Mouse (Mus musculus) fibroblast of lung, adult 2 months (primary cell): Measurements from ENCODE around the gene Zdhhc12.
A peak's percentile ranks its signal among the peaks of the same experiment; 100 is the strongest.
"Not testable (repeated sequence)": the region's sequence is repeated elsewhere in the genome, so short reads cannot be mapped to it uniquely, and the experiment has no call there.

Source experiments
- DNase-seq: peaks from one replicate; pipeline ENCODE4 v3.0.0-alpha.2; 2011; ENCODE audit warnings: low read depth

The Zdhhc12 gene

GRCm38 (mm10) chr2:30093471-30094207, at the start of gene Zdhhc12:
TSS of gene Zdhhc12 (minus strand) at chr2:30093648.
- peak; percentile 87 for DNase-seq

GRCm38 (mm10) chr2:30140021-30140420, 46.6 kb upstream of the Zdhhc12 start:
- DNase-seq: not testable (repeated sequence)

GRCm38 (mm10) chr2:30136458-30136857, 43.0 kb upstream of the Zdhhc12 start:
- DNase-seq: no peak

GRCm38 (mm10) chr2:30134928-30135620, 41.6 kb upstream of the Zdhhc12 start:
- no peak for DNase-seq

DNA sequence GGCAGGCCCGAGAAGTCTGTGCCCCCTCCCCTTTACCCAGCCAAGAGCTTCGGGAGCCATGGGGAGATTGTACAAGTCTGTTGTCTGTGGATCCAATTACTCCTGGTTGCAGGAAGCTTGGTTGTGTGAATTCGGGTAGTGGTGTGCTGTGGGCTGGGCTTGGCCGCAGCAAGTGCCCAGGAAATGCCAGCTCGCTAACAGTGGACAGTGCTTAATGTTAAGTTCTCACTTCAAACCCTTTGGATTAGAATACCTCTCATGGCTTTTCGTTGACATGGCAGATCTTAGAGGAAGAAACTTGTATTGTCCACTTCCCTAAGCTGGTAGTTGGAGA, 40.9 kb upstream of the Zdhhc12 start:
- DNase-seq: no peak

- peak; percentile 83 for DNase-seq
Observed at GRCm38 (mm10) chr2:30133613-30134377, 40.3 kb upstream of the Zdhhc12 start, which contains the start of gene Tbc1d13. TSS of gene Tbc1d13 (plus strand) at chr2:30133746.

DNA sequence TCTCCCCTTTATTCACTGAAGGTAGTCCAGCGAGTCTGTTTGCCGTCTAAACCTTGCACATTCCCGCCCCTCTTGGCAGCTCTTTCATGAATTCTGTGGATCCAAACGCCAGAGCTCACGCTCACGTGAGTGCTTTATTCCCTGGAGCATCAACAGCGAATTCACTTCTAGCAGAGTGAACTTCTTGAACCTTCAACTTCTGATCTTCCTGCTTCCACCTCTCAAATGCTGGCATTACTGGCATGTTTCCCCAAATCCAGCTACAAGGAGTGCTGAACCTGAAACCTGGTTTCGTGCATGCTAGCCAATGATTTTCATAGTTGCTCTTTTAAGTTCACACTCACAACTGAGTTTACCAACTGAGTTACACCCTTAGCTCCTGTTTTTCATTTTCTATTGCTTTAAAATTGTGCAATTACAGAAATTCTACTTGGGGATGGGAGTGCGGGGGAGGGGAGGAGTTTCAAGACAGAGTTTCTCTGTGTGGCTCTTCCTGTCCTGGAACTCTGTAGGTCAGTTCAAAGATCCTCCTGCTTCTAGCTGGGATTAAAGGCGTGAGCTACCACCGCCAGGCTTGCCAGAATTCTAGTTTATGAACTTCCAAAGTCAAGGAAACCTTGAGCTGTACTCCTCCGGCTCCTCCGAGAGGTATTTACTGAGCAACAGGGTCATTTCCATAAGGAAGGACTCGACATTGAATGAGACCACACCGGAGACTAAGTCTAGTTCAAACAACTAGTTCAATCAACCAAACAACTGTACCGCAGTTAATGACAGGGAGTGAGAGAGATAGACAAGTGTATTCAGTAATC, 39.6 kb upstream of the Zdhhc12 start:
- DNase-seq: peak; percentile 61

- DNase-seq: not testable (repeated sequence)
Observed at GRCm38 (mm10) chr2:30131240-30131639, 37.8 kb upstream of the Zdhhc12 start.

- no peak for DNase-seq
Observed at GRCm38 (mm10) chr2:30130156-30130555, 36.7 kb upstream of the Zdhhc12 start.

DNA sequence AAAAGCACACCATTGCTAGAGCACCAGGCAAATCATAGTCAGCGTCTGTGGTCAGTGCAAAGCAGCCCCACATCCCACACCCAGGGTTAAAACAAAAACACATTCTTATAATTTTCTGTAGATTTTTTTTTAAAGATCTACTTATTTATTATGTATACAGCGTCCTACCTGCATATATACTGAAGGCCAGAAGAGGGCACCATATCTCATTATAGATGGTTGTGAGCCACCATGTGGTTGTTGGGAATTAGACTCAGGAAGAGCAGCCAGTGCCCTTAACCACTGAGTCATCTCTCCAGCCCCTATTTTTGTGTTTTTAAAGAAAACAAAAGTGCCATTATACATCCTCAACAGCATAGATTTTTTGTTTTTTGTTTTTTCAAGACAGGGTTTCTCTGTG, 35.3 kb upstream of the Zdhhc12 start:
- peak; percentile 26 for DNase-seq

GRCm38 (mm10) chr2:30124472-30125274, 31.2 kb upstream of the Zdhhc12 start, which contains the start of gene Zer1:
TSS of gene Zer1 (minus strand) at chr2:30124585.
- peak; percentile 70 for DNase-seq

GRCm38 (mm10) chr2:30123729-30124471, 30.5 kb upstream of the Zdhhc12 start:
- no peak for DNase-seq

- no peak for DNase-seq
Observed at GRCm38 (mm10) chr2:30122766-30123165, 29.3 kb upstream of the Zdhhc12 start.

- DNase-seq: no peak
Observed at GRCm38 (mm10) chr2:30120269-30120668, 26.8 kb upstream of the Zdhhc12 start.

- no peak for DNase-seq
Observed at GRCm38 (mm10) chr2:30119641-30120051, 26.2 kb upstream of the Zdhhc12 start.

DNA sequence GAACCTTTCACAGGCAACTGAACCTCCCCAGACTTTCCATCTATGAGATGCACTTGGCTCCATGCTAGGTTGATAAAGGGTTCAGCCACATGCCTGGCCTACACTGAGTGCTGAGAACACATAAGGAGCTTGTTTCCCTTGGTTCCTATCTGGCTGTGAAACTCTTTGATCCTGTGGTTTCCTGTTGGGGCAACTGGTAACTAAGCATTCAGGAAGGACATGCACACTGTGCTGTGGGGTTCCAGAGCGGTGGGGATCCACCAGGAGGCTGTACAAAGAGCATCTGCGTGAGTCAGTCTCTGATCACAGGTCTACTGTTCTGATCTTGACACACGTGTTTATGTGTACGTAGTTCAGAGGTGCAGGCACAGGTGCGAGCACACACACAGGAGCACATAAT, 19.1 kb upstream of the Zdhhc12 start:
- no peak for DNase-seq

DNA sequence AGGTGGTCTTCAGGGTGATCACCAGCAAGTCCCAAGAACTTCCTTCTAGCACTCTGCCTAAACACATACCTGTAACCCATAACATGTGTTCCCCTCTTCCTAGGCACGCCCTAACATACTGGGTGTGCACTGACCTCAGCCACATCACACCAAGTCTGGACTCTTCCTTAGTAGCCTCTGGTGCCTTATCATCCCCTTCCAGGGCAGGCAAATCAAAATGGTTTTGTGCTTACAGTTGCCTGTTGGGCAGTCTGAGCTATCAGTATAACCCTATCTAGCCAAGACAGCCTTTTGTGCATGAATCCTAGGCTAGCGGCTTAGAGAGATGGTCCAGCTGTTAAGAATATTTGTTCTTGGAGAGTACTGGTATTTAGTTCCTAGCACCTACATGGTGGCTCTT, 18.1 kb upstream of the Zdhhc12 start:
- no peak for DNase-seq

DNA sequence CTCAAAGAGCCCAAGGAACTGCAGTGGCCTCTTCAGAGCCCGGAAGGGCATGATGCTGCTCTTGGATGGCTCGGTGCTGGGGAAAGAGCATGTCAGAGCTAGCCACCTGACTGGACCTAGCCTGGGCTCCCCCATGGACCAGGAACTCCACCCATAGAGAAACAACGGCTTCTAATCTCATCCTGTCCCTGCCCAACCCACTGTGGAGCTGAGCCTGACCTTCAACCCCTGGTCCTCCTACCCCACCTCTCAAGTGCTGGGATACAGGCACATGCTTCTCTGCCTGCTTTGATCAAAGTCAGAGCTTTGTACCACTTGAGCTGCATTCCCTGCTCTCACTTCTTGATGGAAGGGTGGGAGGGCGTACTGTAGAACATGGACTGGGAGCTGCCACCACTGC, 14.8 kb upstream of the Zdhhc12 start:
- no peak for DNase-seq

GRCm38 (mm10) chr2:30107646-30108045, 14.2 kb upstream of the Zdhhc12 start:
- no peak for DNase-seq

DNA sequence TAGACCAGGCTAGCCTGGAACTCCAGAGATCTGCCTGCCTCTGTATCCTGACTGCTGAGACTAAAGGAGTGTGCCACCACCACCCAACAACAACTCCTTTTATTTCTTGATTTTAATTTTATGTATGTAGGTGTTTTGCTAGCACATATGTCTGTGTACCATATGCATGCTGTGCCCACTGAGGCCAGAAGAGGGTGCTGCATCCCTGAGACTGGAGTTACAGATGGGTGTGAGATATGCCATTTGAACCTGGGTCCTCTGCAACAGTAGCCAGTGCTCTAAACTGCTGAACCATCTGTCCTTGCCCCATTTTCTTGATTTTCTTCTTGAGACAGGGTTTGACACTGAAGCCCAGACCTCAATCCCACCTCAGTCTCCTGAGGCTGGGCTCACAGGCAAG, 12.9 kb upstream of the Zdhhc12 start:
- no peak for DNase-seq
